Mouse (Mus musculus): ENCODE measurements around the gene Abcb9. TPM values are rescaled to one million over a fixed set of nuclear protein-coding genes. Genes with fewer than 3 reads are reported as not detected.
"Not testable (repeated sequence)": the region's sequence is repeated elsewhere in the genome, so short reads cannot be mapped to it uniquely, and the experiment has no call there.

Gene Abcb9
- polyA plus RNA-seq, 1 experiment: 30.2 TPM

- DNase-seq (ENCODE audit: extremely low spot score in 1 of 2, low spot score in 1 of 2): no peak
Observed at GRCm38 (mm10) chr5:124069657-124070056, 25.9 kb downstream of the Abcb9 start.

DNA sequence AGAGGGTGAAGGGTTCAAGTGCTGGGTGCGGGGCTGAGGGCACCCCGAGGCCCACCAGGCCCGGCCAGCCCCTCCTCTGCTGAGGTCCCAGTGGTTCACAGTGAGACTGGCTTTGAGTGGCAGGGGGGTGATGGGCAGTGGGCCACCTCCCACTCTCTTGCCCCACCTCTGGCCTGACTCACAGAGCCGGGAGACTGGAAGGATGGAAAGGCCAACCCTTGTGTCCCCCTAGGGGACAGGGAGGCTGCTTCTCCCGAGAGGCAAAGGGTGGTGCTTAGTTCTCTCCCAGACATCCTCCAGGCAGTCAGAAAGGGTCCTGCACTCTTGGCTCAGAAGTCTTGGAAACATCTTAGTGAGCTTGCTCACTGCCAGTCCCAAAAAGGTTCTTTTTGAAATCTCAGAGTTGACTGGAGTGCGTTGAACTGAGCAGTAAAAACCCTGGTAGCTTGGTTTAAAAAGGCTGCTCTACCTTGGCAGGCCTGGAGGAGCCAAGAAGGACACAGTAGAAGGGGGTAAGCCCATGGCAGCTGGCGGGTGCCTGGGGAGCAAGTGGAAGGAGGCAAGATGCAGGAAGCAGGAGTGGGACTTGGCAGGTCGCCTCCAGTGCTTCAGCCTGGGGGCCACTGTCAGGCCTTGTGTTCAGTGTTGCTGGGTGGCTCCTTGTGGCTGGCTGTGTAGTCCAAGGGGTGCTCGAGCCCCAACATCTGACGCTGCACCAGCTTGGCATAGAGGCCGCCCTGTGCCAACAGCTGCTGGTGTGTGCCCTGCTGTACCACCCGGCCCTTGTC, 33.4 kb downstream of the Abcb9 start:
- no peak for DNase-seq (ENCODE audit: extremely low spot score in 1 of 2, low spot score in 1 of 2)

GRCm38 (mm10) chr5:124059677-124060076, 35.9 kb downstream of the Abcb9 start:
- DNase-seq (ENCODE audit: extremely low spot score in 1 of 2, low spot score in 1 of 2): no peak

DNA sequence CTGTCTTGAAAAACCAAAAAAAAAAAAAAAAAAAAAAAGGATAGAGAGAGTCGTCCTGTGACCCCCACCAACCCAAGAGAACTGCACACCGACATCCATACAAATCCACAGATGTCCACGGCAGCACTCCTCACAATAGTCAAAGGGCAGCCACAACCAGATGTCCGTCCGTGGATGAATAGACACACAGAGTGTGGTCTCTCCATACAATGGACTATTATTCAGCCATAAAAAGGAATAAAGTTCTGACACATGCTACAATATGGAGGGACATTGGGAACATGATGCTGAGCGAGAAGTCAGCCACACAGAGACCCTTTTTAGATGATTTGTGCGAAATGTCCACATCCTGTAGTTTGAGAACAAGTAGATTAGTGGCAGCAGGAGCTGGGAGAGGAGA, 36.8 kb downstream of the Abcb9 start:
- no peak for DNase-seq (ENCODE audit: extremely low spot score in 1 of 2, low spot score in 1 of 2)

- DNase-seq (ENCODE audit: extremely low spot score in 1 of 2, low spot score in 1 of 2): no peak
Observed at GRCm38 (mm10) chr5:124056956-124057355, 38.6 kb downstream of the Abcb9 start.

DNA sequence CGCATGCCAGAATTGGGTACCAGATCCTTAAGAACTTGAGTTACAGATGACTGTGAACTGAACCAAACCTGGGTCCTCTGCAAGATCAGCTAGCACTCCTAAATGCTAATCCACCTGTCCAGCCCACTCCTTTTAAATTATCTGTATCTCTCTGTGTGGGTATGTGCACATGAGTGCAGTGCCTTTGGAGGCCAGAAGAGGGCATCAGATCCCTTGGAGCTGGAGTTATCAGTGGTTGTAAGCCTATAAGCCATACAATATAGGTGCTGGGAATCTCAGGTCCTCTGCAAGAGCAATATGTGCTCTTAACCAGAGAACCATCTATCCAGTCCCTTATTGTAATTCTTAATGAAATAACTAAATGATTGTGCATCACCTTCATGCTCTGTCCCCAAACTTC, 39.4 kb downstream of the Abcb9 start:
- DNase-seq (ENCODE audit: extremely low spot score in 1 of 2, low spot score in 1 of 2): no peak

- DNase-seq (ENCODE audit: extremely low spot score in 1 of 2, low spot score in 1 of 2): not testable (repeated sequence)
Observed at GRCm38 (mm10) chr5:124052641-124053040, 43.0 kb downstream of the Abcb9 start.

GRCm38 (mm10) chr5:124051899-124052491, 43.6 kb downstream of the Abcb9 start:
- no peak for DNase-seq (ENCODE audit: extremely low spot score in 1 of 2, low spot score in 1 of 2)

DNA sequence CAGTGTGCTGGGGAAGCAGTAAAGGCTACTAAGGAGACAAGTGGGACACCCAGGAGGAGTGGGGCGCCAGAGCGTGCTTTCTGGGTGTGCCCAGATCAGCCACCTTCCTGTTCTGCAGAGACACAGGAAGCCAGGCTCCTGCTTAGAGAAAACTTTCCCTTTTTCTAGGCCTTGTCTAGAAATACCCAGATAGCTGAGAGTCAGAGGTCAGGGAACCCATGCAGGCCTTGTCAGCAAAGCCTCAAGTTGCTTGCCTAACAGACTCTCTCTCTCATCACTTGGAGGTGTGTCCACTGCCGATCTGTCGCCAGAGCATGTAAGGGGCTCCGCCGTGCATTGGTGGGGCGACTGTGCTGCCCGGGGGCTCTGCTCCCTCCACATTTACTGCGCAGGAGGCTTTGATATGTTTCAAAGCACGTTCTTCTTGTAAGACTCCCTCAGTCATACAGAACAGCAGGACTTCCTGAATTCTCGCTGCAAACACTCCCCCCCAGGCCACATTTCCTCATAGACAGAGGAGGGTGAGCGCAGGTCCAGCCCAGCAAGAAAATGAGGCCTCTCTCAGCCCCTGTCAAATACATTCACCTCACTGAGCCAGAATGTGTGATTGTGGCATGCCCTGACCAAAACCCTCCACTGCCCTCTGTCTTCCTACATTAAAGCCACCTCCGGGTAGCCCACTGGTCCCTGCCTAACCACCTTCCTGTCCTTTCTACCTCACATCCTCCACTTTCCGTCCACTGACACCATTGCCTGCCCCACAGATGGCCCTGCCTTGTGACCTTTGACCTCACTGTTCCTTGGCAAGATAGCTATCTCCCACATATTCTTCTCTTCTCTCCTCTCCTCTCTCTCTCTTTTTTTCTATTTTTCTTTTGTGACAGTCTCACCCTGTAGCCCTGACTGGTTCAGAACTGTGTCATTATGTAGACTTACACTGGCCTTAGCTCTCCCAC, 45.2 kb downstream of the Abcb9 start:
- no peak for DNase-seq (ENCODE audit: extremely low spot score in 1 of 2, low spot score in 1 of 2)

GRCm38 (mm10) chr5:124049249-124050045, 46.2 kb downstream of the Abcb9 start:
- peak in 1 of 2 experiments; percentile 39 for DNase-seq (ENCODE audit: extremely low spot score in 1 of 2, low spot score in 1 of 2)

GRCm38 (mm10) chr5:124046741-124047401, 48.7 kb downstream of the Abcb9 start:
- no peak for DNase-seq (ENCODE audit: extremely low spot score in 1 of 2, low spot score in 1 of 2)

DNA sequence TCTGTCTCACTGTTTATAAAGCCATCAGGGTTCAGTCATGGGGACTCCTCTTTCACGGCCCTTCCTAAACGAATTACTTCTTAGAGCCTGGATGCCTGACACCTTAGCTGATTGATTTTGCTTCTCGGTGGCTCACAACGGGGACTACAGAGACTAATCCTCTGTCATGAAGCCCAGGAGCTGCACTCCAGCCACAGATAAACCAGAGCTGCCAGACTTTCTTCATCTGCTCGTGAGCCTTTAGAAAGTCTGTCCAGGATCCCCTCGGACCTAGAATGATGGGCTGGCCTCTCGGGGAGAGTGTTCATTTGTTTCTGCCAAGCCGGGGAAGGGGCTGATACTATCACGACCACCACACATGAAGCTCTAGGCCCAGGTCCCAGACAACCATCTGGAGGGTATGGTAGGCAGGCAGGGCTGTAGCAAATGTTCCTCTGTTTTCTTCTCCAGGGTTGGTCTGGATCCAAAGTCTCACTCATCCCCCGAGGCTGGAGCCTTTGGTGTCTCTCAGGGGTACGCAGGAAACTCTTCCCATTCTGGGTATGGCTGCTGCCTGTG, 50.1 kb downstream of the Abcb9 start:
- no peak for DNase-seq (ENCODE audit: extremely low spot score in 1 of 2, low spot score in 1 of 2)

- DNase-seq (ENCODE audit: extremely low spot score in 1 of 2, low spot score in 1 of 2): no peak
Observed at GRCm38 (mm10) chr5:124043999-124044398, 51.6 kb downstream of the Abcb9 start.

DNA sequence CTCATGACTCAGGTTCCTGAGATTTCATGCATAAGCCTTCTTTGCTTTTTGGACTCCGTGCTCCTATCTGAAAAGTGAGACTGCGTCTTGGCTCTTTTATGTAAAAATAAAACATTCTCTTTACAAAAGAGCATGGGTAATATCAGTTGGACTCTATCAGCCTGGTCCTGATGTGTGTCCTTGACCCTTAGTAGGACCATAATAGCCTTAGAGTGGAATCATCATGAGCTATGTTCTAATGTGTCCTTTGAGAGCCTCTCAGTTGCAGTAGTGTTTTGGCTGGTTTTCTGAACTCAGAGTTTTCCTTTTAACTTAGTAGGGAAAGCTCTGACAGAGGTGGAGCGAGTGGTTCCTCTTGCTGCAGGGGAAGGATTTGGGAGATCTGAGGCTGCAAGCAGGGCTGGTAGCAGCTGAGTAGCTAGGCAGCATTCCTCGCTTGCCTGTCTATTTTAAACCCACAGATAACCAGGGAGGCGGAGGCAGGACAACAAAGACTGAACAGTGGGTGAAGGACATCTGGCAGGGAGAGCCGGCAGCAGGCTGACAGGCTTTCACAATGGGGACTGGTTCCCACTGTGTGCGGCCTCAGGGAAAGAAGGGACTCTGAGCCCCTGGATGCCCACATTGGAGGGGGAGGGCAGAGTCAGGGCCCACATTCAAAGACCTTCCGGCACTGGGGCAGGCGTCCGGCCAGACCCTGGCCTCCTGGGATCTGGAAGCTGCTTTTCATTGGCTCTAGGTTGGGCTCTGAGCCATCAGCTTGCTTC, 52.2 kb downstream of the Abcb9 start:
- DNase-seq (ENCODE audit: extremely low spot score in 1 of 2, low spot score in 1 of 2): peak; percentile 84 to 89

DNA sequence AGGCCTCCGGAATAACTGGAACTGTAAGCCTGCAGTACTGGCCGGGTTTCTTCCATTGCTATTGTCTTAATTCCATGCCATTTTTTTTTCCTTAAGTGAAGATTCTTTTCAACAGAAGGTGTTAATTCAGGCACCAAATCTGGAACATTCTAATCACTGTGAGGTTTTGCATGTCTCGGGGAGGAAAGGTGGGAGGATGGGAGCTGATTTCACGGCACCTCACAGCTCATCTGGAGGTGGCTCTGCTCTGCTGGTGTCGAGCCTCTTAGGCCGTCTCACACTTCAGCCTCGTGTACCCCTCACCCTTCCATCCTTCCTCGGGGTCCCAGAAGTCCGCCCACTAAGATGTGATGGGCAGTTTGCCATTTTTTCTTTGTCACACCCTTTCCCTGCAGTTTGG, 54.5 kb downstream of the Abcb9 start:
- DNase-seq (ENCODE audit: extremely low spot score in 1 of 2, low spot score in 1 of 2): no peak

DNA sequence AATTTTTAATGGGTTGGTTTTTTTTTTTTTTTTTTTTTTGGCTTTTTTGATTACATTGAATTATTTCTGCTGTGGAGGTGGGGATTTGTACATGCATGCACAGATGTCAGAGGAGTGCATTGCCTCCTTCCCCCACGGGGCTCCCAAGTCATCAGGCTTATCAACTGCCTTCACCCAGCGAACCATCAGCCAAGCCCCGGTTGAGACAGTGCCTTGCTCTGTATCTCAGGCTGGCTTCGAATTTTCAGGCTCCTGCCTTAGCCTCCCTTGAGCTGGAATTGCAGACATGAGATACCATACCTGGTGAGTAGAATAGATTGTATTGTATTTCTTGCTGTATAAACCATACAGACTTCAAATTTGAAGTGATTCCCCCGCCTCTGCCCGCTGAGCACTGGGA, 56.0 kb downstream of the Abcb9 start:
- DNase-seq (ENCODE audit: extremely low spot score in 1 of 2, low spot score in 1 of 2): no peak

GRCm38 (mm10) chr5:124036836-124037235, 58.8 kb downstream of the Abcb9 start:
- no peak for DNase-seq (ENCODE audit: extremely low spot score in 1 of 2, low spot score in 1 of 2)

DNA sequence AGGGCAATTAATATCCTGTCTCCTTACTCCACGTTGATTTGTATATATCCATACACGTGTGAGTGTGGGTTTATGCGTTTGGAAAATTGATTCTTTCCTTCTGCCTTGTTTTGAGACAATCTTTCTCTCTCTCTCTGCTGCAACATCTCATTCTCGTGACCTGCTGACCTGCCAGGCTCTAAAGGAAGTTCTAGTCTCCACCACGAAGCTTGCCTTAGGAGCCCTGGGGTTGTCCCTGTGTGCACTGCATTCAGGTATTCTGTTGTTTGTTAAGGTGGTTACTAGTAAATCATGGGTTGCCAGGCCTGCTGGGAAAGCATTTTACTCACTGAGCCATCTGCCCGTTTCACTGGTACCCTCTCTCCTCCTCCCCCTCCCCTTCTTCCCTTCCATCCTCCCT, 59.3 kb downstream of the Abcb9 start:
- DNase-seq (ENCODE audit: extremely low spot score in 1 of 2, low spot score in 1 of 2): no peak

DNA sequence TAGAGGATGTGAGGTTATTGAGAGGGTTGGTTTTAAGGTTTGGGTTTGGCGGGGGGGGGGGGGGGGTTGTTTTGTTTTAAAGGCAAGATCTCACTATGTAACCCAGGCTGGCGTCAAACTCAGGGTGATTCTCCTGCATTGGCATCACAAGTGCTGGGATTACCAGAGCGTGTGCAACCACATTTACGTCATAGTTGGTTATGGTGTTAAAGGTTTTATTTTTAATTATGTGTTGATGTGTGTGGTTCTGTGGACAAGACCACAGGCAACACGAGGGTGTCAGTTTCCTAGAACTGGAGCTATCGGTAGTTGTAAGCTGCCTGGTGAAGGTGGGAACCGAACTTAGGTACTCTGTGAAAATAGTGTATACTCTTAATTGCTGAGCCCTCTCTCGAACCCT, 59.8 kb downstream of the Abcb9 start:
- no peak for DNase-seq (ENCODE audit: extremely low spot score in 1 of 2, low spot score in 1 of 2)
